Mouse (Mus musculus): ENCODE measurements around the gene Fez2. TPM values are rescaled to one million over a fixed set of nuclear protein-coding genes. Genes with fewer than 3 reads are reported as not detected.

The Fez2 gene
- total RNA-seq, 2 experiments from 2014 or later, result 31.6 to 34.9 TPM

GRCm38 (mm10) chr17:78322369-78323335 lies 95.3 kb downstream of the Fez2 start:
- DNase-seq (ENCODE audit: low spot score in 2 of 2), result peak in 1 of 2 experiments; percentile 16

DNA sequence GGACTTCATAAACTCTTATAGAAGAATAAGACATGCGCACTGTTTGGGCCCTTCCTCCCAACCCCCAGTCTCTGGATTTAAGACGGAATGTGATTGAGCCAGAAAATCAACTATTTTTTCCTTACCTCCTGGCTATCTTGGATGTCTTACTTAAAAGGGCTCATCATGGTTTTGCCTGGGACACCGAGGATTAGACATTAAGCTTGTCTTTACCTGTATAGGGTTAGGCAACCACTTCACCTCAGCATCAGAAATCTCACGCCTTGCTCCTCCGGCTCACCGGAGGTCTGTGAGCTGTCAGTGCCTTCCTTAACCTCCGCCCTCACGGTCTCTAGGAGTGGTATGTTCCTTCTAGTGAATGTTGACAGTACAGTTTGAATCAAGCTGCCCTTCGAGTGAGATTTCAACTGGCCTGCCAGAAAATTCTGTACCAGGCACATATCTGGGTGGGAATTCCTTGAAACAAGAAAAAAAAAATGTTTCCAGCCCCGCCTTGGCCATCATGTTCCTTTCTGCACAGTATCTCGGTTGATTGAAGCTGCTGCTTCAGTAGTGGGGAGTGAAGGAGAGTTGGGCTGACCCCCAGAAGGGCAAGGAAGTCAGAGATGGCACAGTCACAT lies 96.6 kb downstream of the Fez2 start:
- DNase-seq (ENCODE audit: low spot score in 2 of 2), result no peak

Other genes with a start within 250 kb of the Fez2 start
- 100 to 1,000 TPM; 101 to 103 TPM for gene Crim1, start 217.9 kb downstream of the Fez2 start, total RNA-seq (2021)
- gene Vit, start 89.9 kb upstream of the Fez2 start, total RNA-seq (2021), result 10 to 100 TPM in 1 of 2 experiments, 1 to 10 TPM in 1; 8.0 to 10.2 TPM